Mouse (Mus musculus) spleen, adult 2 months (tissue): Measurements from ENCODE around the gene Tbxas1.

Experiments used
- CTCF ChIP-seq: fragments of 200-500 bp; IDR thresholded peaks from 2 replicates; pipeline ENCODE4 v1.5.1; 2011; ENCODE audit warnings: mild to moderate bottlenecking, inconsistent platforms; ENCODE audit not compliant: insufficient read depth, insufficient read length, insufficient replicate concordance; ENCODE audit errors: extremely low read depth
- POLR2A ChIP-seq: fragments of 200-500 bp; IDR thresholded peaks from 2 replicates; pipeline ENCODE4 v1.6.1; 2011; ENCODE audit warnings: low read depth, low read length, inconsistent platforms

DNA sequence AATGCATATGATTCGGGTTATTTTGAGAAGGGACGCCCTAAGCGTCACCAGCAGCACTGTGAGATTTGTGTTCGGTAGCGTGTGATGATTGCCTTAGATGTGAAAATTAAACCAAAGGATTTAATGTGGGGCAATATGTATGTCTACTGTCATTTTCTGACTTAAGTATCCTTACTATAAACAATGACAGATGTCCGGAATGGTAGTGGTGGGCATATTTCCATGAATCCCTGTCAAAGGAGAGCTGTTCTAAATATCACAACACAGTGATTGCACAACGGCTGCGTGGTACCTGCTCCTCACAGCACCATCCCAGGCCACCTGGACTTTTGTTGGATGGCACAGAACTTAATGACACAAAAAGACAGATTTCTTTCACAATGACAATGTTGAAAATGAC is 69.2 kb downstream of the Tbxas1 start:
- TF ChIP-seq CTCF = no peak
- TF ChIP-seq POLR2A = no peak
